Mouse (Mus musculus) liver, embryonic 14.5 days (tissue): ENCODE data around the gene Irs3.

Experiments used
- CTCF ChIP-seq: IDR thresholded peaks from 2 replicates; pipeline ENCODE4 v1.5.1; 2016; ENCODE audit warnings: antibody characterized with exemption, low read depth, control low read depth
- EP300 ChIP-seq: IDR thresholded peaks from 2 replicates; pipeline ENCODE4 v1.6.1; 2016; ENCODE audit warnings: antibody characterized with exemption, low read depth

DNA sequence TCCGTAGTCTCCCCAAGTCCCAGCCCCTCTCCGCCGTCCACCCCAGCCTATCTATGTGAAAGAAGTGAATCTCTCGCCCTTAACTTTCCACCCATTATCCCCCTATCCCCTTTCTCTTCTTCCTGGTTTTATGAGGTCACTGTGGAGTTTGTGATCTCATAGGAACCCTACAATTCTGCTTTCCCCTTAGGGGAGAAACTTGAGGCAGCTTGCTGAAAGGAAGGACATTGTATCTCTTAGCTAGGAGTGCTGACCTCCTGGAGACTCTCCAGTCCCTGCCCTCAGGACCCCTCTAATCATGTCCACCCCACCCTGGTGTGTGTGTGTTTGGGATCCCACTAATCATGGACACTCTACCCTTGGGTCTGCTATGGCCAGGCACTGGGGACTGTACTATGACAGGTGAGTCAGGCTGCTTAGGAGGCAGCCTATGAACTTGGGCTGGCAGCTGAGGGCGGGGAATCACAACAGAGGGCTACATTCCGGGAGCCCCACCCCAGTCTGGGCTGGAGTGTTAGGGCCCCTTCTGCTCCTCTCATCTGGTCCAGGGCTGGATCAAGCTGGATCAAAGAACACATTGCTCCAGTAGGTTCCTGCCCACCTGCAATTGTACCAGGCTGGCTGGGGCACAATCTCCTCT, 15.5 kb downstream of the Irs3 start:
- TF ChIP-seq CTCF (no peak), EP300 (no peak)
